Mouse (Mus musculus): Measurements from ENCODE around the gene Usp47.

GRCm38 (mm10) chr7:112120861-112121810, 97.8 kb downstream of the Usp47 start:
- TF ChIP-seq EP300 (IDR thresholded peaks at IDR 0.05; ENCODE audit: low read depth in 1 of 2, low read length in 2 of 2), result no peak
- TF ChIP-seq MXI1 (IDR thresholded peaks at IDR 0.05; ENCODE audit: low read depth, low read length), result no peak
- TF ChIP-seq SIN3A (IDR thresholded peaks at IDR 0.05; ENCODE audit: low read length), result no peak
- no peak for TF ChIP-seq TCF12 (IDR thresholded peaks at IDR 0.05; ENCODE audit: low read depth, low read length)
- no peak for TF ChIP-seq GABPA (IDR thresholded peaks at IDR 0.05; ENCODE audit: low read depth, low read length)
- no peak for TF ChIP-seq CTCF (IDR thresholded peaks at IDR 0.05 in 2 of 3, conservative IDR thresholded peaks at IDR 0.05 in 1 of 3; ENCODE audit: control insufficient read depth in 1 of 3, insufficient read depth in 1 of 3, low read depth in 2 of 3, low read length in 3 of 3, poor library complexity in 1 of 3, severe bottlenecking in 1 of 3)
- no peak for TF ChIP-seq ETS1 (IDR thresholded peaks at IDR 0.05; ENCODE audit: low read depth, low read length)
- TF ChIP-seq KAT2A (conservative IDR thresholded peaks at IDR 0.05; ENCODE audit: low read depth, low read length), result no peak
- no peak for TF ChIP-seq POLR2AphosphoS2 (IDR thresholded peaks at IDR 0.05; ENCODE audit: low read length)
- TF ChIP-seq MAZ (IDR thresholded peaks at IDR 0.05; ENCODE audit: low read depth, low read length), result no peak
- no peak for TF ChIP-seq POLR2A (IDR thresholded peaks at IDR 0.05; ENCODE audit: control insufficient read depth in 1 of 2, insufficient read depth in 1 of 2, low read depth in 1 of 2, low read length in 2 of 2, poor library complexity in 1 of 2)
- TF ChIP-seq ZNF384 (IDR thresholded peaks at IDR 0.05; ENCODE audit: low read depth, low read length), result no peak
- TF ChIP-seq GATA1 (IDR thresholded peaks at IDR 0.05; ENCODE audit: low read depth, low read length), result no peak
- no peak for TF ChIP-seq SMC3 (IDR thresholded peaks at IDR 0.05; ENCODE audit: low read depth, low read length)

All from MEL (cell line).